Mouse (Mus musculus) erythroblast, adult 5-6 weeks (primary cell): ENCODE results near the gene Map3k5. TPM values are rescaled to one million over a fixed set of nuclear protein-coding genes. Genes with fewer than 3 reads are reported as not detected.

Source experiments
- ATAC-seq: replicated peaks from 2 replicates; pipeline ENCODE4 v1.8.0; 2016; ENCODE audit warnings: moderate number of reproducible peaks, mild to moderate bottlenecking, moderate TSS enrichment, inconsistent platforms; ENCODE audit not compliant: poor library complexity, low FRiP score, severe bottlenecking
- total RNA-seq, 2 experiments: library from RNA; stranded (forward) in 1 of 2; stranded (reverse) in 1 of 2; fragments of 150-400 nt in 1 of 2; fragments of 200-764, 138-1000 nt in 1 of 2; gene quantifications; 2 replicates each; pipeline versions ENCODE4 v1.2.3 to v1.2.4; 2015 to 2017; ENCODE audit warnings: low replicate concordance in 2 of 2

Gene Map3k5
- total RNA-seq, 2 experiments from 2014 or later: 4.2 to 4.6 TPM

DNA sequence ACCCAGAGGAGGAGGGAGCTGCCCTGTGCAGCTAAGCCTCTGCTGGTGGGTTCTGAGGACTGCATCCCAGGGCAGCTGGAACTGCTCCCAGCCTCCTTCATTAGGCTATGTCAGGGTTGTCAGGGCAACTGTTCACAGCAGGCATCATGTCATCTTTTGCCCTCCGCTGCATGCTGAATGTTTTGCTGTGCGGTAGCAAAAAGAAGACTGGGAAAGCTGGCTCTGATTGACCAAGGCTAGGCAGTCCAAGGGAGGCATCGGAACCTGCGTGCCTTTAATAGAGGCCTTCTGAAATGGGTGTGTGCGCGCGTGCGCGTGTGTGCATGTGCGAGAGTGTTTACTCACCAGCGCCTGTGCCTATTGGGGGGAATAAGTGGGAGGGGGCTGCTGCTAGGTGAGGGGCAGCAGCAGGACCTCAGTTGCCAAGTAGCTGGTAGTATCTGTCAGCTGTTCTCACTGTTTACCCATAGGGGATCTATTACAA is 236.4 kb downstream of the Map3k5 start:
- no peak for ATAC-seq

DNA sequence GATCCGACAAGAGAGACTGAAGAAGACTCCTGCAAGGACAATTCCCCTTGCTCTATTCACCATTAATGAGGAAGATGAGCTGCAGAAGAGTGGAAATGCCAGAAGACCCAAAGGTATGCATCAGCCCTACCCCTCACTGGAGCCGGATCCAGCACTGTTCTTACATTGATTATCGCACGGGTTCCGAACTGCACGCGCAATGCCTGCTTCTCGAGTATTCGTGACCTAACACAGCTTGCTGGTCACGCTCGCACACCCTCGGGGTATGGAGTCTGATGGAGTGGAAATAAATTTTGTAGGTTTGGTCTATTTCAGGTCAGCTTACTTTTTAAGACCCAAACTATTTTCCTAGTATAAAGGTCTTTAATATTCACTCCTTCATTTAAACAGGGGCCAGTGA is 236.9 kb downstream of the Map3k5 start:
- no peak for ATAC-seq

DNA sequence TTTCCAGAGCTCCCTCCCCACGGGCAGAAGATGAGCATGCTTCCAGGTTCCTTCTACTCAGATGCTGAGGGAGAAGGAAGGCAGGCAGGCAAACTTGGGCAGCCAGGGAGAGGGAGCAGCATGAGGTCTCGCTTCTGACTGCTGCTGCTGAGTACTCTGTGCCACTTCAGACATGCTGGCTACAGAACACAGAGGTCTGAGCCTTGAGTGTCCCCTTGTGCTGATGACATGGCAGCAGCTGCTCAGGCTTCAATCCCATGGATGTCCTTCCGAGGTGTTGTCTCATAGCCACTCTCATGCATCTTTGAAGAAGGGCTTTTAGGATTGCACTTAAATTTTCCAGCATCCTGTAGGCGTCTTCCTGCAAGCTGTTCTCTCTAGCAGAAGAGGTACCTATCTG is 237.5 kb downstream of the Map3k5 start:
- no peak for ATAC-seq

DNA sequence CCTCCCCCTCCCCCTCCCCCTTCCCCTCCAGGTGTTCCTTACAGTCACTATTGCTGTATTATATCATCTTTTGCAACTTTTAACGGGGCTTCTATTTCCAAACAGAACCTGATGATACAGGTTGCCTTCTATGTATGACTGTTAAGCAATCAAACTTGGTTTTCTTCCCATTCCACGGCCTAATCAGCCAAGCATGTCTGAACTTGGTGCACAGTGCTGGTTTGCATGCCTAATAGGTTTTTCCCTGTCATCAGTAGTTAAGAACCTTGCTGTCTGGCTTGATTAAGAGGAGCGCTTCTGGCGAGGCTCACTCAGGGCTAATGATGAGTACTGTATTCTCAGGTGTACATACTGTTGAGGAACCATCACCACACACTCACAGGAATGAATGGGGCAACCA is 239.5 kb downstream of the Map3k5 start:
- no peak for ATAC-seq

DNA sequence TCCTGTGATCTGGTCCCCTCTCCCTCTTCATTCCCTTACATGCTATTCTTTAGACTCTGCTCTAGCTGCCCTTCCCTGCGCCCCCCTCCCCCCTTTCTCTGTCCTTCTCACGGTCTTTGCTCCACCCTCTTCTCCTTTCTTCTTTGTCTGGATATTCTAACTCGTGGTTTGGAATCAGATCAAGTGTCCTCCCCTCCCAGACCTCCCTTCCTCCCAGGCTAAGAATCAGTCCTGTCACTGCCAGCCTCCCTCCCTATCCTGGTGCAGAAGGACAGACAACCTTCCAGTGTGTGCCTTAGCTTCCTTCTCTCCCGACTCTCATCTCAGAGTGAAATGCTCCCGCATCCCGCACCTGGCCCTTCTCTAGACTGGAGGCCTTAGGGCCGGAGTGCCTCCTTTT is 241.8 kb downstream of the Map3k5 start:
- no peak for ATAC-seq

DNA sequence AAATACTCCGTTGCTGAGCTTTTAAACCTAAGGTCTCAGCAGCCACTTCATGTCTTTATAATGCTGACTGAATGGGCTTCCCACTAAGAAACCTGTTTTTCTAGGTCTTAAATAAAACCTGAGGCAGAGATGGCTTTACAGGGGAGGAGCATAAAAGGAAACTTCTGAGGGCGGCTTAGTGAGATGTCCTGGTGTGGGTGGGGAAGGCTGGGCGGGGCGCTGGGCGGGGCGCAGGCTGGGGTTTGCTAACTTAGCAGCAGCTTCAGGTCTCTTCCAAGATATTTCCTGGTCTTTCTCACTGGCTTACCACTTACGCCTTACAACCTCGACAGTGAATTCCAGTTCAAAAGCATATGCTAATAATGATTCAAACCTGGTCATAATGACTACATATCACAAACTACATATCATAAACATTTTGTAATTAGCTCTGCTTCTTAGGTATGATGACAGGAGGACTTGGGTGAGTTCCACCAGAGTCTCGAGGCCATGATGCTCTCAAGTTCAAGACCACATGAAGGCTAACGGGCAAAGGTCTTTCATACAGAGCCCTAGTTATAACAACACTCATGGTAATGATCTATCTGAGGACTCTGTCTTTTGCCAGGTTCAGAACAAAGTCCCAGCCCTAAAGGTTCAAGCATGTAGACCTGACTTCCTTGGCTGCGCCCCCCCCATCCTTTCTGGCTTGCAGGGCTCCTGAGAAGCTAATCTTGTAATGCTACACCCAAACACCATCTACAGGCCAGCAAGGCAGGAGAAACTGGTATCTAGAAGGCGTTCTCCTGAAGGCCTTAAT is 244.7 kb downstream of the Map3k5 start:
- ATAC-seq: peak; percentile 72; the same call in 1 of the 2 replicates

DNA sequence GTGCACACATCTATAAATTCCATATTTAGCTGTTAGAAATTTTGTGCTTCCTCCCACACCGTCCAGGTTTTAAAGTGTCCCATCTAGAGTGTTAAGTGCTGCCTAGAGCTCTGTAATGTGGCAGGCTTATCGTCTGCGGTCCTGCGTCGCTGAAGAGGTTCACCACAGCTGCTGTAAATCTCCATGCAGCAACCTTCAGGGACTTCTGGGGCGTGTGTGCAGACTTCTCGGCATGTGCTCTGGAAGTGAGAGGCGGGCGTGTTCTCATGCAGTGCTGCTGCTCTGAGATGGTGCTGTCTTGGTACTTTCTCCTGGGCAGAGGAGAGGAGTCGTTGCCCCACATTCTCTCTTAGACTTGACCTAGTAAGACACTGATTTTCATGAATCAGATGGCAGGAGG is 246.9 kb downstream of the Map3k5 start:
- ATAC-seq: no peak

DNA sequence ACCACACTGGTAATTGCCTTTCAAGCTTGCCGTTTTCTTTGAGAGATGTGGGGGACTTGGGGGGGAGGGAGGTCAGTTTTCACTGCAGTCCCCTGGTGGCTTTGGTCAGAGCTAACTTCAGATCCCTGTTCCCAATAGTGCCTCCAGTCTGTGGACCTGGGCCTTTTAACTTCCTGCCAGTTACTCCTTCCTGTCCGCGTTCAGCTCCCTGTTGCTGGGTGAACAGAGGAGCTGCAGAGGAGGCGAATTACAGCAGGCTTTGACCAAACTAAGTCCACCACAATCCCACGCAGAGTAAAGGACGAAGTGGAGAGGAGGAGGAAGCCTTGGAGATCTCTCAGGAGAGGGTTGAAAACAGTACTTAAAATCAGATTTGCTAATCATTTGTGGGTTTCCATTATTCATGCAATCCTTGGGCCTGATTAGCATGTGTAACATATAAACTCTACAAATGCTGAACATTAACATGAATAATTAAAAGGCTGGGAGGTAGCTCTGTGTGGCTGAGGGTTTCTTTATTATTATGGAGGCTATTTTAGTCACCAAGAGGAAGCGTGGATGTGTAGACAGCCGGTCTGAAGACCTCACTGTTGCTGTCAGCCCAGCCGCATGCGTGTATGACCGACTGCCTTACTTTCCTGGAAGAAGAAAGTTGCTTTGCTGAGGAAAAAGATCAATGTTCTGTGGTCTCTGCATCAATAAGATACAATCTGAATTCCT is 247.6 kb downstream of the Map3k5 start:
- no peak for ATAC-seq

DNA sequence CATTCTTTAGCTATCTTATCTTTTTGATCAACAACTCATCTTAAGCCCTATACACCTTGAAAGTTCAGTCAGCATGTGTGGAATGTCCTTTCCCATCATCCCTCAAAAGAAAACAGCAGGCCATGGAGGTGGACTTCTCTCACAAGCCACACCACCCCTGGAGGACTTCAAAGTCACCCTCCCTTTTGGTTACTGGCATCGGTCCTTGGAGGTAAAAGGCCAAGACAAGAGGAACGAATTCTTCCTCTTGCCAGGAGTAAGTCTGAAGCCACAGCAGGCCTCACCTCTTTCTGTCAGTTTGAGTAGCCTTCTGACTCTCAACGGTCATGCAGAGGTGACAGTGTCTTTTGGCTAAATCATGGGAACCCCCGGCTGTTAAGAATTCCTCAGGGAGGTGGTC is 250.1 kb downstream of the Map3k5 start:
- no peak for ATAC-seq

DNA sequence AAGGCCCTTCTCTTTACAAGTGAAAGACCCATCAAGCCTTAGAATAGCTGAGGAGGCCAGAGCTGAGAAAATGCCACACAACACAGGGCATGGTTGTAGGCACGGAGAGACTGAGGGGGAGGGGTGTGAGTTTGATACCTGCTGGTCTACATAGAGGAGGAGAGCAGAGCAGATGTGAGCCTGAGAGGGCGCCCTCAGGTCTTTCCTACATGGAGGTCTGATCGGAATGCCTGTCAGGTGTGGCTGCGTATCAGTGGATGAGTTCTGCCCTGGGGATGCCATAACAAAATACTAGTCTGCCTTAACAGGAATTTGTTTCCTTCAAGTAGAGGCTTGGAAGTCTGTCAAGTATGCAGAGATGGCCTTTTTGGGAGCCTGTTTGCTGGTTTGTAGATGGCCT is 251.0 kb downstream of the Map3k5 start:
- no peak for ATAC-seq

DNA sequence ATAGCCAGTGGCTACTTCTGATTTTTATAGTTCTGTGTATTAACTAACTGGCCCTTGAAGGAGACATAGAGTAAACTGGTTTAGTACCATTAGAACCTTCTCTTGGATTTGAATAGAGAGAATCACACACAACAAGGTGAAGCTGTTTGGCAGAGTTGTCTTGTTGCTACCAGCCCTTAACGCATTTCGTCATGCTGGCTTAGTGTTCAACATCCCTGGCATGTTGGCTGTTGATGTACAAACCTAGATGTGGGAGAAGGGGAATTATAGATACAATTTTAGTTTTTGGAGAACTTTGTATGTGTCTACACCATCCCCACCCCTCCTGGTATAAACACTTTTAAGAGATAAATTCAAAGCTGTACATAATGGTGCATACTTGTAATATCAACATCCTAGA is 251.5 kb downstream of the Map3k5 start:
- ATAC-seq: no peak

DNA sequence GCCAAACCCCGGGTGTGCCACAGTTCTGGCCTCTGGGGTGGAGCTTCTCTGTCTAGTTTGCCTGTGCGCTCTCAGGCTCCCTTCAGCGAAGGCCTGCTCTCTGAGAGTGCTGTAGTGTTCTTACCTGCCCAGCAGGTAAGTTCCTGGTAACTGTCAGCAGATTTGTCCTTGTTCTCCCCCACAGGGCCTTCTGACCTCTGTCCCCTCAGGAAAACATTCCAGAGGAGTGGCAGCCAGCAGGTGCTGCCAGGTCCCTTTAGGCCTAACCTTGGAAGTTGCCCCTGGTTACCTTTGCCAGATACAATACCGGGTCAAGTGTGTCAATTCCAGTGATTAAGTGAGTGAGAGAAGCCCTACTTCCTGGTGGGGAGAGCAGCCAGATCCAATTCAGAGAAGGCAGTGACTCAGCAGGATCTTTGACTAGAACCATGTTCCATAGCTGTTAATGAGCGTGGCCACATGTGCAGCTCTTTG is 252.6 kb downstream of the Map3k5 start:
- ATAC-seq: peak; percentile 48

DNA sequence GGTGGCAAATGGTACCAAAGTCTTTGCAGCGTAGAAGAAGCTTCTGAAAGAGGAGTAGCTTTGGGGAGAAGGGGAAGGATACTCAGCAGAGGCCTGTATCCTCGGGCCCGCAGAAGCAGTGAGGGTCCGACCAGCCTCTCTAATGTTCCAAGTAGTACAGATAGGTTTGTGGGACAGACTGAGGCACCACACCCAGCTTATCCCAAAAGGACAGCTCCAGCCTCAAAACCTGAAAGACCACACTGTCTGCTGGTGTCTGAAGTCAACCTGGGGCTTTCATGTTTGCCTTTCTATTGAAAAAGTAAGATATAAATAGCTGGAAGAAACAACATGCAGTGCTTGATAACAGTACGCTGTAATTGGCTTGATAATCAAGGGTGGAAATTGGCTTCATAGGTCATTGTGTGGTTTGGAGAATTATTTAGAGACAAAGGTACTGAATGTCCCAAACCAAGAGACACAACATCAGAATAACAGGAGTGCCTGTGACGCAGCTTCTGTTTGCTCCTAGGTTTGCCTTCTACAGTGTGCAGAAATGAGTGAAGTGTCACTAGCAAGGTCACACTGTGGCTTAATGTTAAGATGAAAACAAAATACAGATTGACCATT is 256.0 kb downstream of the Map3k5 start:
- ATAC-seq: no peak

Other genes starting within 250 kb of the Map3k5 start
- gene Il20ra, start 221.9 kb upstream of the Map3k5 start, total RNA-seq (2015; ENCODE audit: low replicate concordance): not detected in 2 replicates
- gene Il20ra, start 221.9 kb upstream of the Map3k5 start, total RNA-seq (2017; ENCODE audit: low replicate concordance): 0.28 and 0.77 TPM in 2 replicates
- 0.42 TPM in 1 of 2 replicates, not detected in the other for gene Slc35d3, start 83.0 kb upstream of the Map3k5 start, total RNA-seq (2015; ENCODE audit: low replicate concordance)
- gene Slc35d3, start 83.0 kb upstream of the Map3k5 start, total RNA-seq (2017; ENCODE audit: low replicate concordance): not detected in 2 replicates
- gene Pex7, start 26.8 kb upstream of the Map3k5 start, total RNA-seq (2015; ENCODE audit: low replicate concordance): 4.2 and 6.5 TPM in 2 replicates
- gene Pex7, start 26.8 kb upstream of the Map3k5 start, total RNA-seq (2017; ENCODE audit: low replicate concordance): 3.3 and 4.2 TPM in 2 replicates
- 0.96 TPM in 1 of 2 replicates, not detected in the other for gene Map7, start 214.0 kb downstream of the Map3k5 start, total RNA-seq (2015; ENCODE audit: low replicate concordance)
- gene Map7, start 214.0 kb downstream of the Map3k5 start, total RNA-seq (2017; ENCODE audit: low replicate concordance): 2.8 and 11.3 TPM in 2 replicates